Mouse (Mus musculus): ENCODE measurements around the gene Scrt2. TPM values are rescaled to one million over a fixed set of nuclear protein-coding genes. Genes with fewer than 3 reads are reported as not detected.

Scrt2 gene
- total RNA-seq, 2 experiments from 2014 or later, result 0.53 to 0.59 TPM

- peak; percentile 64 to 86 for DNase-seq (ENCODE audit: low spot score in 2 of 2)
Measured at GRCm38 (mm10) chr2:152081641-152082448, 516 bp downstream of the Scrt2 start.

- DNase-seq (ENCODE audit: low spot score in 2 of 2), result no peak
Measured at GRCm38 (mm10) chr2:152082456-152083285, 1.3 kb downstream of the Scrt2 start.

- no peak for DNase-seq (ENCODE audit: low spot score in 2 of 2)
Measured at GRCm38 (mm10) chr2:152083411-152083810, 2.1 kb downstream of the Scrt2 start.

- no peak for DNase-seq (ENCODE audit: low spot score in 2 of 2)
Measured at GRCm38 (mm10) chr2:152084298-152084697, 3.0 kb downstream of the Scrt2 start.

GRCm38 (mm10) chr2:152085414-152085813, 4.1 kb downstream of the Scrt2 start:
- DNase-seq (ENCODE audit: low spot score in 2 of 2), result no peak

- no peak for DNase-seq (ENCODE audit: low spot score in 2 of 2)
Measured at GRCm38 (mm10) chr2:152086451-152086850, 5.1 kb downstream of the Scrt2 start.

- no peak for DNase-seq (ENCODE audit: low spot score in 2 of 2)
Measured at GRCm38 (mm10) chr2:152087111-152087510, 5.8 kb downstream of the Scrt2 start.

GRCm38 (mm10) chr2:152089078-152089477, 7.7 kb downstream of the Scrt2 start:
- no peak for DNase-seq (ENCODE audit: low spot score in 2 of 2)

GRCm38 (mm10) chr2:152089581-152089980, 8.3 kb downstream of the Scrt2 start:
- no peak for DNase-seq (ENCODE audit: low spot score in 2 of 2)

GRCm38 (mm10) chr2:152090486-152090885, 9.2 kb downstream of the Scrt2 start:
- DNase-seq (ENCODE audit: low spot score in 2 of 2), result no peak

- DNase-seq (ENCODE audit: low spot score in 2 of 2), result no peak
Measured at GRCm38 (mm10) chr2:152091342-152092056, 10.2 kb downstream of the Scrt2 start.

GRCm38 (mm10) chr2:152092927-152093326, 11.6 kb downstream of the Scrt2 start:
- no peak for DNase-seq (ENCODE audit: low spot score in 2 of 2)

- DNase-seq (ENCODE audit: low spot score in 2 of 2), result no peak
Measured at GRCm38 (mm10) chr2:152093356-152093792, 12.0 kb downstream of the Scrt2 start.

GRCm38 (mm10) chr2:152094856-152095545, 13.7 kb downstream of the Scrt2 start:
- no peak for DNase-seq (ENCODE audit: low spot score in 2 of 2)

GRCm38 (mm10) chr2:152096922-152097321, 15.6 kb downstream of the Scrt2 start:
- no peak for DNase-seq (ENCODE audit: low spot score in 2 of 2)

GRCm38 (mm10) chr2:152097916-152098315, 16.6 kb downstream of the Scrt2 start:
- DNase-seq (ENCODE audit: low spot score in 2 of 2), result no peak

GRCm38 (mm10) chr2:152099538-152099937, 18.2 kb downstream of the Scrt2 start:
- DNase-seq (ENCODE audit: low spot score in 2 of 2), result no peak

- no peak for DNase-seq (ENCODE audit: low spot score in 2 of 2)
Measured at GRCm38 (mm10) chr2:152101761-152102160, 20.4 kb downstream of the Scrt2 start.

- DNase-seq (ENCODE audit: low spot score in 2 of 2), result no peak
Measured at GRCm38 (mm10) chr2:152102369-152102768, 21.0 kb downstream of the Scrt2 start.

GRCm38 (mm10) chr2:152104711-152105317, 23.5 kb downstream of the Scrt2 start:
- DNase-seq (ENCODE audit: low spot score in 2 of 2), result no peak

All from adrenal gland, postnatal 4 days (tissue).